Mouse (Mus musculus) stomach, postnatal 0 days (tissue): ENCODE measurements at regions not wholly inside any gene's neighbourhood (a gene's known extent, or its start where the extent isn't known, plus 50 kb on each side); places are given as distances from the start of the nearest gene placed in this dataset.

ENCODE experiments used
- CTCF ChIP-seq: IDR thresholded peaks from 2 replicates; pipeline ENCODE4 v1.5.1; 2016; ENCODE audit warnings: antibody characterized with exemption, low read depth, mild to moderate bottlenecking, moderate library complexity
- EP300 ChIP-seq: optimal IDR thresholded peaks from 2 replicates; pipeline ENCODE3; 2016; ENCODE audit warnings: antibody characterized with exemption

DNA sequence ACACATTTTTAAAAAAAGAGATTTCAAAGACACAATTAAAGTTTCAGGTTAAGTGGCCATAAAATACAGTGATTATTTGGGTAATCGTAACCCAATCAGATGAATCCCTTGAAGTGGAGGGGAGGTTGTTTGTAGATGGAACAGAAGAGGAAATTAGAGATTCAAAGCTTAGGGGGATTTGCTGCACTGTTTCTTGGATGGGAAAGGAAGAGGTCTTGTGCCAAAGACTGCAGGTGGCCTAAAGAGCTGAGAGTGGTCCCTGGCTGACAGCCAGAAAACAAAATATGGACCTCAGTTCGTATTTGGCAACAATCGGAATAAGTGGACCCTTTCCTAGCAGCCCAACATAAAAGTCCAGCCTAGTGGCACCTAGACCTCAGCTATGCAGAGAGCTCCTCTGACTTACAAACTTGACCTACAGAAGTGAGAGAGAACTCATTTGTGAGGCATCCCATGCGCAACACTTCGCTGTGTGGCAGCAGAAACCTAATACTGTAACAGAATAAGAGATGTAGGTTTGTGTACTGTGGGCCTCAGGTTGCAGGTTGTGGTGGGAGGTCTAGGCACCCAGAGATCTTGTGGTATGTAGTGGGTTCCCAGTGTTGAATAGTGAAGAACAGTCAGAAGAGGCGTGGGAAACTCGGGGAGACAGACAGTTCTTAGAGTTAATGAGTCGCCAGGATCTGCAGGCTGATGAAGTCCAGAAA, 110.0 kb upstream of the Ccdc54 start:
- TF ChIP-seq EP300: no peak
- no peak for TF ChIP-seq CTCF
